Mouse (Mus musculus): ENCODE measurements at regions not wholly inside any gene's neighbourhood (a gene's known extent, or its start where the extent isn't known, plus 50 kb on each side); places are given as distances from the start of the nearest gene placed in this dataset.

- Histone ChIP-seq H3K4me1 (ENCODE audit: insufficient read depth) (no peaks in the 10 kb centered on the region), H3K4me2 (no peak overlapping the region), H3K9ac (no peak overlapping the region), H3K9me3 (ENCODE audit: low read depth, low read length) (no peaks in the 10 kb centered on the region), H3K27me3 (ENCODE audit: insufficient read depth, low read length) (no peaks in the 10 kb centered on the region), H3K36me3 (ENCODE audit: insufficient read depth) (peaks cover 38% of the 10 kb centered on the region), H3K4me3 (ENCODE audit: low read depth, low read length) (no peak overlapping the region), H3K27ac (ENCODE audit: low read depth) (no peak overlapping the region)
- no peak for TF ChIP-seq CTCF (IDR thresholded peaks at IDR 0.05; ENCODE audit: low read depth)
- no peak for DNase-seq
- 69% methylated on average over 8 of the region's 8 CpGs for WGBS
- no peak for ATAC-seq (ENCODE audit: insufficient read depth)
Measured at GRCm38 (mm10) chr13:107736581-107736980, 307.7 kb upstream of the Smim15 start.

- H3K4me2 ChIP-seq, result no peak overlapping the region
- no peaks in the 10 kb centered on the region for H3K9me3 ChIP-seq (ENCODE audit: low read depth, low read length)
- 90% methylated on average over 12 of the region's 12 CpGs for WGBS
- no peaks in the 10 kb centered on the region for H3K4me1 ChIP-seq (ENCODE audit: insufficient read depth)
- no peaks in the 10 kb centered on the region for H3K27me3 ChIP-seq (ENCODE audit: insufficient read depth, low read length)
- H3K9ac ChIP-seq, result no peak overlapping the region
- no peak overlapping the region for H3K4me3 ChIP-seq (ENCODE audit: low read depth, low read length)
- no peak overlapping the region for H3K27ac ChIP-seq (ENCODE audit: low read depth)
- no peak for TF ChIP-seq CTCF (IDR thresholded peaks at IDR 0.05; ENCODE audit: low read depth)
- ATAC-seq (ENCODE audit: insufficient read depth) (no peak), DNase-seq (no peak)
- H3K36me3 ChIP-seq (ENCODE audit: insufficient read depth), result peaks cover 38% of the 10 kb centered on the region
Measured at GRCm38 (mm10) chr13:107734161-107734905, 309.9 kb upstream of the Smim15 start.

DNA sequence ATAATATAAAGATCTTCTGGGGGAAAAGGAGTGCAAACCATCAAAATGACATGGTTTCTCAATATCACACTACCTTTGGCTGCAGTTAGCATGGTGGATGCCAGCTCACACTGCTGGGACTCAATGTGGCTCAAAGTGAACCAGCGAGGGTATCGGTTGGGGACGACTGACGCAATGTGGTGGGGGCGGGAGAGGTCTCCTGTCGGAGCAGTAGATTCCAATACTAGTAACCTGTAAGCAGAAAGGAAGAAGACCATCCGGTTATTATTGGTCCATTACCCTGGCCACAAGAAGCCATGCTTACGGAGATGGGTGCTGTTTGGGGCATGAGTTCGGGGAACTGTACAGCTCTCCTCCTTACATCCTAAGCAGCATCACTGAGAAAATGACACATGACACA, 313.3 kb upstream of the Smim15 start:
- H3K9ac ChIP-seq, result no peak overlapping the region
- no peaks in the 10 kb centered on the region for H3K27me3 ChIP-seq (ENCODE audit: insufficient read depth, low read length)
- TF ChIP-seq CTCF (IDR thresholded peaks at IDR 0.05; ENCODE audit: low read depth), result no peak
- H3K4me3 ChIP-seq (ENCODE audit: low read depth, low read length), result no peak overlapping the region
- ATAC-seq (ENCODE audit: insufficient read depth), result no peak
- no peaks in the 10 kb centered on the region for H3K9me3 ChIP-seq (ENCODE audit: low read depth, low read length)
- H3K27ac ChIP-seq (ENCODE audit: low read depth), result no peak overlapping the region
- H3K4me1 ChIP-seq (ENCODE audit: insufficient read depth), result no peaks in the 10 kb centered on the region
- 91% methylated on average over 9 of the region's 9 CpGs for WGBS
- H3K36me3 ChIP-seq (ENCODE audit: insufficient read depth), result peaks cover 48% of the 10 kb centered on the region
- DNase-seq, result no peak
- H3K4me2 ChIP-seq, result no peak overlapping the region

DNA sequence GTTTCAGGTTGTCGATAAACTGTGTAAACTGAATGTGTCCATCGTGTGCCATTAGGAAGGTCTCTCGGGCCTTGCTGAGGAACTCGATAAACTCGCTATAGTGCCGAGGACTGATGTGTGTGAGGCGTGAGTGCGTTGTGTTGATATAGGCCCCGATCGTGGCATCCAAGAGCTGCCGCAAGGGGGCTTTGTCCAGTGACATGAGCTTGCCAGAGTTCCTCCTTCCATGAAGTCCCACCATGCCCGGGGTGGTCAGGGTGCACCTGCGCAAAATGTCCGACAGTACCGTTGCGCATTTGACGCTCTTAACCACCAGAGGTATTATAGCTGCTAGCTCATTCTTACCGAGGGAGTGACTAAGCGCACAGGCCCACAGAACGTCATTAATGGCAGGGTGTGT, 317.8 kb upstream of the Smim15 start:
- no peak overlapping the region for H3K4me2 ChIP-seq
- H3K36me3 ChIP-seq (ENCODE audit: insufficient read depth), result peaks cover 52% of the 10 kb centered on the region
- no peak overlapping the region for H3K4me3 ChIP-seq (ENCODE audit: low read depth, low read length)
- no peaks in the 10 kb centered on the region for H3K9me3 ChIP-seq (ENCODE audit: low read depth, low read length)
- DNase-seq, result no peak
- H3K27ac ChIP-seq (ENCODE audit: low read depth), result no peak overlapping the region
- no peak overlapping the region for H3K9ac ChIP-seq
- ATAC-seq (ENCODE audit: insufficient read depth), result no peak
- no peaks in the 10 kb centered on the region for H3K4me1 ChIP-seq (ENCODE audit: insufficient read depth)
- no peaks in the 10 kb centered on the region for H3K27me3 ChIP-seq (ENCODE audit: insufficient read depth, low read length)
- no peak for TF ChIP-seq CTCF (IDR thresholded peaks at IDR 0.05; ENCODE audit: low read depth)
- 94% methylated on average over 20 of the region's 20 CpGs for WGBS

- no peak overlapping the region for H3K4me2 ChIP-seq
- H3K9ac ChIP-seq, result no peak overlapping the region
- no peak for TF ChIP-seq CTCF (IDR thresholded peaks at IDR 0.05; ENCODE audit: low read depth)
- H3K9me3 ChIP-seq (ENCODE audit: low read depth, low read length), result no peaks in the 10 kb centered on the region
- no peak overlapping the region for H3K27ac ChIP-seq (ENCODE audit: low read depth)
- 85% methylated on average over 11 of the region's 11 CpGs for WGBS
- DNase-seq, result no peak
- no peak overlapping the region for H3K4me3 ChIP-seq (ENCODE audit: low read depth, low read length)
- H3K27me3 ChIP-seq (ENCODE audit: insufficient read depth, low read length), result no peaks in the 10 kb centered on the region
- ATAC-seq (ENCODE audit: insufficient read depth), result no peak
- peaks cover 16% of the 10 kb centered on the region for H3K36me3 ChIP-seq (ENCODE audit: insufficient read depth)
- H3K4me1 ChIP-seq (ENCODE audit: insufficient read depth), result 0 out of 2 replicates have a peak, but pooled peaks cover 9% of the 10 kb centered on the region
Measured at GRCm38 (mm10) chr13:107721901-107722300, 322.3 kb upstream of the Smim15 start.

DNA sequence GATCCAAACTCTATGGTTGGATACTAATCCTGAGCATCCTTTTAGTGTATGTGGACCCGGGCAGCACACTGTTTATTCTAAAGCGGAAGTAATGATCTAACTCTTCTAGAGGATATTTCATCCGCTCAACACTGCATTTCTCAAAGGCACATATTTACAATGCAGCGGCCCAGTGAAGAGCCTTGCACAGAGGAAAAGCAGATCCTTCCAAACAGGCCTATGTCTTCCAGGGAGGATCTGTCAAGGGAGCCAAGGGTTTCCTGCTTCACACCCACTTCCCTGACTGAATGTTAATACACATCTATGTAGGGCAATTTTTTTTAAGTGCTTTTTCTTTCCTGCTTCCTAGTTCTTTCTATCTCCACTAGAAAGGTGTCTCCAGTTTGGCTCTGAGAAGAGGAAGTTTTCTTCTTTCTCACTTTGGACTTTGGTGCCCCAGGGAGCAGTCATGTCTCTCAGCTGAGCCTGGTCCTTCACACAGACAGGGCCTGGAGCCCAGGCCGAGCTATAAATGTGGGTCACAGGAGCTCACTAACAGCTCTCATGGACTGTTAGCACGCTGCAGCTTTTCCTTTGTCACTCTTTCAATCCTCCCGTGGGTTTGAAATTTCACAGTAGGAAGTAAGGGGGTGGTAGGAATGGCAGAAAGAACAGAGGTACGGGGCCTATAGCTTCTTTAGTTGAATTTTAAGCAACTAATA, 323.2 kb upstream of the Smim15 start:
- ATAC-seq (ENCODE audit: insufficient read depth) (peak; percentile 57; the same call in 1 of the 2 replicates), DNase-seq (peak; percentile 64)
- Histone ChIP-seq H3K36me3 (ENCODE audit: insufficient read depth) (peaks cover 8% of the 10 kb centered on the region), H3K4me3 (ENCODE audit: low read depth, low read length) (no peak overlapping the region), H3K27ac (ENCODE audit: low read depth) (peak overlapping the region; percentile 58; the same call in 1 of the 2 replicates), H3K4me1 (ENCODE audit: insufficient read depth) (0 out of 2 replicates have a peak, but pooled peaks cover 9% of the 10 kb centered on the region), H3K9ac (no peak overlapping the region), H3K4me2 (no peak overlapping the region), H3K27me3 (ENCODE audit: insufficient read depth, low read length) (no peaks in the 10 kb centered on the region), H3K9me3 (ENCODE audit: low read depth, low read length) (no peaks in the 10 kb centered on the region)
- WGBS, result 47% methylated on average over 8 of the region's 8 CpGs
- no peak for TF ChIP-seq CTCF (IDR thresholded peaks at IDR 0.05; ENCODE audit: low read depth)

DNA sequence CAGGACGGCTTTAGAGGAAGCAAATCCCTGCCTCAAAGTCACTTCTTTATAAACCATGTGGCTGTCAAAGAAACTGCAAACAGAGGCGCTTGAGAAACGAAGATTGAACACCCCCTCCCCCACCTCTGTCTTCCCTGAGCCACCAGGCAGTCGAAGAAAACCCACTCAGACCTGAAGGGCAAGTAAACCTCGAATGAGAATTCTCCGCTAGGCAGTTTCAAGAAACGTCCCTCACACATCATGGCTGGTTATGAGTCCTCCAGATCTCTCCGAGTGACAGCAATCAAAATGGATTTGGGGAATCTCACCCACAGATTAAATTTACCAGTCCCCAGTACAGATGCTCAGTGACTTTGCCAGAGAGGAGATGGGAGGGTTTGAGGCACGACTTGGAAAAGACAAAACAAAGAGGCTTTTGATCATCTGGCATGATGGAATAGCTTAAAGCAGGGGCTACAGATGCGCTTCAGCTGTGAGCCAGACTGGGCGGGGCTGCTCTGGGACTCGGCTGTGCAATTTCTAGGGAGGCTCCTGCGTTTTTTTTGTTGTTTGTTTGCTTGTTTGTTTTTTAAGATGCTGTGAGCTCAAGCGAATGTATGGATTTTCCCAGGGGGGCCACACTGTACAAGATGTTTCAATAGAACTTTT, 325.1 kb upstream of the Smim15 start:
- no peaks in the 10 kb centered on the region for H3K36me3 ChIP-seq (ENCODE audit: insufficient read depth)
- no peak overlapping the region for H3K9ac ChIP-seq
- no peak overlapping the region for H3K27ac ChIP-seq (ENCODE audit: low read depth)
- H3K9me3 ChIP-seq (ENCODE audit: low read depth, low read length), result no peaks in the 10 kb centered on the region
- H3K4me3 ChIP-seq (ENCODE audit: low read depth, low read length), result no peak overlapping the region
- no peak for TF ChIP-seq CTCF (IDR thresholded peaks at IDR 0.05; ENCODE audit: low read depth)
- peak; percentile 61 for DNase-seq
- H3K4me2 ChIP-seq, result no peak overlapping the region
- WGBS, result 26% methylated on average over 14 of the region's 14 CpGs
- H3K27me3 ChIP-seq (ENCODE audit: insufficient read depth, low read length), result no peaks in the 10 kb centered on the region
- ATAC-seq (ENCODE audit: insufficient read depth), result peak; percentile 64
- 0 out of 2 replicates have a peak, but pooled peaks cover 9% of the 10 kb centered on the region for H3K4me1 ChIP-seq (ENCODE audit: insufficient read depth)

Data from lung, embryonic 14.5 days (tissue).